Mouse (Mus musculus) erythroblast, embryonic 14.5 days (primary cell): ENCODE data around the gene Tdrd12. TPM values are rescaled to one million over a fixed set of nuclear protein-coding genes. Genes with fewer than 3 reads are reported as not detected.

Source experiments
- H3K27me3 ChIP-seq: 2 replicates; pipeline ENCODE4 v1.6.1; 2012; ENCODE audit warnings: inconsistent platforms; ENCODE audit not compliant: control insufficient read depth
- H3K36me3 ChIP-seq: 2 replicates; pipeline ENCODE4 v1.6.1; 2012; ENCODE audit warnings: mild to moderate bottlenecking, inconsistent platforms; ENCODE audit not compliant: control insufficient read depth
- H3K4me1 ChIP-seq: 2 replicates; pipeline ENCODE4 v1.6.1; 2012; ENCODE audit warnings: inconsistent platforms; ENCODE audit not compliant: control insufficient read depth
- H3K4me3 ChIP-seq: replicated peaks from 2 replicates; pipeline ENCODE3; 2012; ENCODE audit warnings: moderate library complexity, mild to moderate bottlenecking, inconsistent platforms
- H3K9me3 ChIP-seq: 2 replicates; pipeline ENCODE4 v1.6.1; 2012; ENCODE audit warnings: low read length, inconsistent platforms, mixed read lengths; ENCODE audit not compliant: control insufficient read depth
- GATA1 ChIP-seq: IDR thresholded peaks from 2 replicates; pipeline ENCODE4 v1.6.1; 2012; ENCODE audit warnings: low read length, inconsistent platforms, mixed read lengths
- TAL1 ChIP-seq: IDR thresholded peaks from 3 replicates; pipeline ENCODE4 v1.6.1; 2012; ENCODE audit warnings: low read length, inconsistent platforms, mixed read lengths
- polyA plus RNA-seq: library from polyadenylated mRNA; stranded (reverse); fragments of >175 nt; gene quantifications from 2 replicates; pipeline ENCODE4 v1.2.3, GENCODE M21; 2012

Tdrd12 gene
- polyA plus RNA-seq, result not detected in 2 replicates

DNA sequence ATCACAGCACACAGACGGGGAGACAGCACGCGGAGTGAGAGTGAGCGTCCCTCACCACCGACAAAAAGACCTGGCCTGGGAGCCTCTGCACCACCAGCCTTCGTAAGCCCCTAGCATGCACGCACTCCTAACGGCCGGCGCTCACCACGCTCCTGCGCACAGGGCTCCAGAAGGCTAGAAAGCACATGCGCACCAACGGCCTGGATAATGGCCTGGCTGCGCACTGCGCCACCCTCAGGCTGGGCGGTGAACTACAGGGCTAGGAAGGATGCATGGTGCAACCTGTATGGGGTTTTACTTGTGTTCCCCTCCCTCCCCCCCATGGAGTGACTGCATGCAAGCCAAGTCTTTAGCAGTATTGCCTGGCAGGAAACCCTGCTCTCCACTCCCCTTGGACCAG is at the start of gene Tdrd12:
Tdrd12 (minus strand) TSS at position 184 of the 400 bp plus-strand sequence.
- H3K9me3 ChIP-seq, result no peaks in the 10 kb centered on the region
- TF ChIP-seq GATA1 (no peak), TAL1 (no peak)
- no peak within 1 kb of the TSS for H3K4me3 ChIP-seq
- no peaks in the 10 kb centered on the region for H3K36me3 ChIP-seq
- H3K4me1 ChIP-seq, result no peaks in the 10 kb centered on the region
- H3K27me3 ChIP-seq, result no peaks in the 10 kb centered on the region

DNA sequence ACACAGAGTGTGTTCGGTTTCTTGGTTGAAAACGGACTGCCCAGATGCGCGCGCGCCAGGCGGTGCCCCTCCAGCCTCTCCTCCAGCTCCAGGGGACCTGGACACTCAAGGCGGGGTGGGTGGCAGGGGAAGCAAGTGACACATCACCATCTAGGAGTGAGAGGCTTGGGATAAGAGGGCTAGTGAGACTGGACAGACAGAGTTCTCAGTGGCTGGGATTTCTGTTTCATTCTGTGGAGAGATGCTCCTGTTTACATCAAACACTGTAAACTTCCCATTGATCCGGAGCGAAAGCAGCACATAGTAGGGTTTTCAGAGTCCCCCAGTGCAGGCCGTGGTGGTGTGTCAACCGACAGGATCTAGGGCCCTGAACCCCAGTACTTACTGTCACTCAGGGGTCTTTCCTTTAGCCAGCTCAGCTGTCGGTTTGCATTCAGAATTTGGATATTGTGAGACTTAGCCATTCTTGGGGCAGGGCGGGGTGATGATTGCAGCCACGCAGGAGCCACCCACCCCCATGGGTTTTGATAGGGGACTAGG is 49.4 kb upstream of the Tdrd12 start:
- Histone ChIP-seq H3K9me3 (peaks cover 9% of the 10 kb centered on the region; the same call in 1 of the 2 replicates), H3K36me3 (peaks cover 20% of the 10 kb centered on the region), H3K4me1 (peaks cover 66% of the 10 kb centered on the region), H3K27me3 (peaks cover 34% of the 10 kb centered on the region), H3K4me3 (peak overlapping the region; percentile 88)
- TF ChIP-seq GATA1 (no peak), TAL1 (no peak)

- TF ChIP-seq GATA1, result no peak
- TF ChIP-seq TAL1, result no peak
Measured at GRCm38 (mm10) chr7:35586055-35586905, 48.7 kb upstream of the Tdrd12 start, which contains the start of gene Ankrd27. Gene Ankrd27, plus strand, starts transcription at chr7:35586244.

GRCm38 (mm10) chr7:35585191-35586054 is 47.9 kb upstream of the Tdrd12 start, which contains the start of gene Rgs9bp:
Gene Rgs9bp, minus strand, starts transcription at chr7:35585582.
- Histone ChIP-seq H3K36me3 (peaks cover 5% of the 10 kb centered on the region), H3K4me1 (peaks cover 63% of the 10 kb centered on the region), H3K4me3 (peak within 1 kb of the TSS; percentile 88), H3K27me3 (peaks cover 46% of the 10 kb centered on the region), H3K9me3 (peaks cover 9% of the 10 kb centered on the region; the same call in 1 of the 2 replicates)
- TF ChIP-seq GATA1 (no peak), TAL1 (no peak)

More at GRCm38 (mm10) chr7:35586055-35586905, 48.7 kb upstream of the Tdrd12 start, which contains the start of gene Ankrd27:
- Histone ChIP-seq H3K4me3 (peak within 1 kb of the TSS; percentile 88), H3K9me3 (peaks cover 9% of the 10 kb centered on the region; the same call in 1 of the 2 replicates), H3K36me3 (peaks cover 13% of the 10 kb centered on the region), H3K4me1 (peaks cover 66% of the 10 kb centered on the region), H3K27me3 (peaks cover 41% of the 10 kb centered on the region)

DNA sequence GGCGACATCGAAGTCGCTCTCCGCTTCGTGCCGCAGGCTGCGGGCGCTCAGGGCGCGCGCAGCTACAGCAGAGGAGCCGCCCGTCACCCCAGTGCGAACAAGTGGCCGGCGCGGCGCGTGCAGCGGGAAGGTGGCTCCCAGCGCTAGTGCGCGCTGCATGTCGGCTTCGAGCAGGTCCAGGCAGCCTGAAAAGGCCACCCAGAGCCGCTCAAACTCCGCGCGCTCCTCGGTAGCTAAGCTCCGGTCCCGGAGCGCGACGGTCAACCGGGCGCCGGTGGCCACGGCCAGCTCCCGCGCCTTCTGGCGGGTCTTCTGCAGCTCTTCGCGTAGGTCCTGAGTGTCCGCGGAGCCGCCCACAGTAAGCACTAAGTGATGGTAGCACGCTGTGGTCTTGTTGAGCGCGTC is 47.2 kb upstream of the Tdrd12 start:
- Histone ChIP-seq H3K4me1 (peaks cover 59% of the 10 kb centered on the region), H3K27me3 (peaks cover 46% of the 10 kb centered on the region), H3K36me3 (peaks cover 3% of the 10 kb centered on the region), H3K9me3 (peaks cover 9% of the 10 kb centered on the region; the same call in 1 of the 2 replicates), H3K4me3 (peak overlapping the region; percentile 88)
- TF ChIP-seq TAL1, result no peak
- TF ChIP-seq GATA1, result no peak

GRCm38 (mm10) chr7:35584068-35584785 is 46.7 kb upstream of the Tdrd12 start:
- Histone ChIP-seq H3K4me3 (peak overlapping the region; percentile 88), H3K4me1 (peaks cover 53% of the 10 kb centered on the region), H3K36me3 (peaks cover 3% of the 10 kb centered on the region), H3K9me3 (peaks cover 9% of the 10 kb centered on the region; the same call in 1 of the 2 replicates), H3K27me3 (peaks cover 49% of the 10 kb centered on the region)
- no peak for TF ChIP-seq GATA1
- TF ChIP-seq TAL1, result no peak

GRCm38 (mm10) chr7:35583476-35584025 is 46.0 kb upstream of the Tdrd12 start:
- peaks cover 9% of the 10 kb centered on the region; the same call in 1 of the 2 replicates for H3K9me3 ChIP-seq
- H3K4me3 ChIP-seq, result no peak overlapping the region
- H3K36me3 ChIP-seq, result peaks cover under 1% of the 10 kb centered on the region
- H3K4me1 ChIP-seq, result peaks cover 47% of the 10 kb centered on the region
- H3K27me3 ChIP-seq, result peaks cover 50% of the 10 kb centered on the region
- TF ChIP-seq TAL1 (no peak), GATA1 (no peak)

- Histone ChIP-seq H3K27me3 (peaks cover 57% of the 10 kb centered on the region), H3K36me3 (no peaks in the 10 kb centered on the region), H3K4me3 (no peak overlapping the region), H3K9me3 (peaks cover 9% of the 10 kb centered on the region; the same call in 1 of the 2 replicates), H3K4me1 (peaks cover 38% of the 10 kb centered on the region)
- no peak for TF ChIP-seq TAL1
- no peak for TF ChIP-seq GATA1
Measured at GRCm38 (mm10) chr7:35582719-35583118, 45.2 kb upstream of the Tdrd12 start.
